Mouse (Mus musculus) skeletal muscle tissue, postnatal 0 days (tissue): Measurements from ENCODE around the gene Cldn34b3. TPM values are rescaled to one million over a fixed set of nuclear protein-coding genes. Genes with fewer than 3 reads are reported as not detected.

Experiments
- polyA plus RNA-seq: library from polyadenylated mRNA; unstranded; fragments of >200 nt; fragmentation: Nextera tagmentation; extraction: Ambion mirVana; gene quantifications from 2 replicates; pipeline ENCODE4 v1.2.1, GENCODE M21; 2015

Gene Cldn34b3
- 0.12 TPM in 1 of 2 replicates, not detected in the other for polyA plus RNA-seq

GRCm38 (mm10) chrX:76264004-76264403 lies at the start of gene Cldn34b3:
TSS of gene Cldn34b3 (plus strand) at chrX:76264304.

Other genes starting within 250 kb of the Cldn34b3 start
- not detected in 2 replicates for gene Cldn34b4, start 129.0 kb downstream of the Cldn34b3 start, polyA plus RNA-seq